Mouse (Mus musculus): ENCODE measurements at regions not wholly inside any gene's neighbourhood (a gene's known extent, or its start where the extent isn't known, plus 50 kb on each side); places are given as distances from the start of the nearest gene placed in this dataset.

GRCm38 (mm10) chr5:97330074-97330473 is 62.1 kb downstream of the Naa11 start:
- no peak for DNase-seq

GRCm38 (mm10) chr5:97325831-97326230 is 66.3 kb downstream of the Naa11 start:
- DNase-seq = no peak

- DNase-seq = no peak
These were observed 68.3 kb downstream of the Naa11 start for GRCm38 (mm10) chr5:97323873-97324272.

GRCm38 (mm10) chr5:97319816-97320487 is 72.2 kb downstream of the Naa11 start:
- no peak for DNase-seq

- DNase-seq = no peak
These were observed 85.3 kb downstream of the Naa11 start for GRCm38 (mm10) chr5:97306902-97307301.

- DNase-seq = no peak
These were observed 87.3 kb downstream of the Naa11 start for GRCm38 (mm10) chr5:97304921-97305320.

GRCm38 (mm10) chr5:97301621-97302020 is 90.6 kb downstream of the Naa11 start:
- peak in 1 of 2 experiments; percentile 38 for DNase-seq

- DNase-seq = peak; percentile 92
These were observed 91.3 kb downstream of the Naa11 start for GRCm38 (mm10) chr5:97300861-97301260.

- DNase-seq = peak in 1 of 2 experiments; percentile 15
These were observed 91.9 kb downstream of the Naa11 start for GRCm38 (mm10) chr5:97300114-97300840.

- DNase-seq = no peak
These were observed 92.5 kb downstream of the Naa11 start for GRCm38 (mm10) chr5:97299631-97300030.

GRCm38 (mm10) chr5:97296213-97296612 is 96.0 kb downstream of the Naa11 start:
- no peak for DNase-seq

- no peak for DNase-seq
These were observed 102.0 kb downstream of the Naa11 start for GRCm38 (mm10) chr5:97290166-97290681.

- no peak for DNase-seq
These were observed 102.6 kb downstream of the Naa11 start for GRCm38 (mm10) chr5:97289401-97290165.

- no peak for DNase-seq
These were observed 112.7 kb downstream of the Naa11 start for GRCm38 (mm10) chr5:97279455-97279854.

- peak; percentile 54 to 57 for DNase-seq
These were observed 114.2 kb downstream of the Naa11 start for GRCm38 (mm10) chr5:97277795-97278572.

- no peak for DNase-seq
These were observed 115.5 kb downstream of the Naa11 start for GRCm38 (mm10) chr5:97276724-97277123.

GRCm38 (mm10) chr5:97264666-97265065 is 127.5 kb downstream of the Naa11 start:
- peak; percentile 45 to 49 for DNase-seq

- DNase-seq = no peak
These were observed 135.1 kb downstream of the Naa11 start for GRCm38 (mm10) chr5:97257106-97257505.

GRCm38 (mm10) chr5:97256445-97257060 is 135.6 kb downstream of the Naa11 start:
- no peak for DNase-seq

GRCm38 (mm10) chr5:97236930-97237329 is 125.5 kb upstream of the Paqr3 start:
- peak; percentile 35 to 39 for DNase-seq

GRCm38 (mm10) chr5:97226425-97226824 is 115.0 kb upstream of the Paqr3 start:
- no peak for DNase-seq

- DNase-seq = peak in 1 of 2 experiments; percentile 50
These were observed 112.0 kb upstream of the Paqr3 start for GRCm38 (mm10) chr5:97223238-97223857.
